Mouse (Mus musculus): ENCODE results near the gene Ptges3.

The Ptges3 gene

GRCm38 (mm10) chr10:128092506-128093495 is 34.0 kb downstream of the Ptges3 start:
- peak; percentile 87 for DNase-seq (ENCODE audit: extremely low spot score)

- no peak for DNase-seq (ENCODE audit: extremely low spot score)
Observed at GRCm38 (mm10) chr10:128093496-128094294, 34.9 kb downstream of the Ptges3 start.

GRCm38 (mm10) chr10:128094340-128094968 is 35.7 kb downstream of the Ptges3 start:
- DNase-seq (ENCODE audit: extremely low spot score), result peak; percentile 82

- DNase-seq (ENCODE audit: extremely low spot score), result no peak
Observed at GRCm38 (mm10) chr10:128095003-128095636, 36.4 kb downstream of the Ptges3 start.

GRCm38 (mm10) chr10:128096313-128096692 is 37.5 kb downstream of the Ptges3 start:
- DNase-seq (ENCODE audit: extremely low spot score), result no peak

GRCm38 (mm10) chr10:128096693-128097586 is 38.2 kb downstream of the Ptges3 start:
- peak; percentile 91 for DNase-seq (ENCODE audit: extremely low spot score)

- DNase-seq (ENCODE audit: extremely low spot score), result peak; percentile 46
Observed at GRCm38 (mm10) chr10:128097587-128097971, 38.8 kb downstream of the Ptges3 start.

- DNase-seq (ENCODE audit: extremely low spot score), result no peak
Observed at GRCm38 (mm10) chr10:128110103-128110761, 51.5 kb downstream of the Ptges3 start.

GRCm38 (mm10) chr10:128111227-128111626 is 52.5 kb downstream of the Ptges3 start:
- no peak for DNase-seq (ENCODE audit: extremely low spot score)

- no peak for DNase-seq (ENCODE audit: extremely low spot score)
Observed at GRCm38 (mm10) chr10:128123833-128124232, 65.1 kb downstream of the Ptges3 start.

GRCm38 (mm10) chr10:128124831-128125230 is 66.1 kb downstream of the Ptges3 start:
- no peak for DNase-seq (ENCODE audit: extremely low spot score)

GRCm38 (mm10) chr10:128125951-128126350 is 67.2 kb downstream of the Ptges3 start:
- no peak for DNase-seq (ENCODE audit: extremely low spot score)

All from embryo, embryonic 9.5 days (tissue).